Mouse (Mus musculus) thymus, adult 2 months (tissue): Measurements from ENCODE around the gene Aldh3b2.
"Not testable (repeated sequence)": the region's sequence is repeated elsewhere in the genome, so short reads cannot be mapped to it uniquely, and the experiment has no call there.

ENCODE experiments used
- CTCF ChIP-seq: fragments of 200-500 bp; IDR thresholded peaks from 2 replicates; pipeline ENCODE4 v1.5.1; 2012; ENCODE audit warnings: mild to moderate bottlenecking, control low read depth, low read length, moderate library complexity, borderline replicate concordance; ENCODE audit not compliant: control insufficient read depth, poor library complexity, insufficient read depth; ENCODE audit errors: extremely low read depth
- POLR2A ChIP-seq: fragments of 200-500 bp; IDR thresholded peaks from 2 replicates; pipeline ENCODE4 v1.6.1; 2012; ENCODE audit warnings: mild to moderate bottlenecking, low read length, control low read depth, moderate library complexity; ENCODE audit not compliant: control insufficient read depth, poor library complexity, insufficient read depth; ENCODE audit errors: extremely low read depth

DNA sequence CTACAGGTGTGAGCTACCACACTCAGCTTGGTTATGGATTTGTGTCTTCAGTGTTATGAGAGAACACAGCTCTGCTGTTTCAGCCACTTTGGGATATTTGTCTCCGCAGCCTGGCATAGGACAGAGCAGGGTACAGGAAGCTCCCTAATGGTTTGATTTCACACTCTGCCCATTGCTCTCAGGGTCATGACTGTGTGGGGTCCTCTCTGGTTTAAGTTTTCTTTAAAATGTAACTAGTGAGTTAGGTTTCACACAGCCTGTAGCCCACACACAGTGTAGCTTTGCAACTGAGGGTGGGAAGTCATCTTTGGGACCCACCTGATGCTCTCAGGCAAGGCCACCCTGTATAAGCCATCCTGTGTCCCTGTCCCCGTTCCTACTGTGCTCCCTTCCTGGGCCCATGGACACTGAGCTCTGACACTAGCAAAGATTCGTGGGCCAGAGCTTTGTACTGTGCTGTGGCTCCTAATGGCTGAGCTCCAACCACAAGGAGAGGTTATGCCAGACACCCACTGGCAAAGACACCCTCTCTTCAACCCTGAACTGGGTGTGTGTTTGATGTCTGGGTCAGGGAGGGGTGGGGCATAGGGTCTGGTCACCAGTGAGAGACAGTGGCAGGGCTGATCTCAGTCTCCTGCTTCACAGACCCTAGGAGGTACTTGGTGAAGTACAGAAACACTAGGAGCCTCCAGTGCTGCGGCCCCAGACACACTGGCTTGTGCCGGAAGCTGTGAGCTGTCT is 14.7 kb upstream of the Aldh3b2 start:
- TF ChIP-seq CTCF, POLR2A: not testable (repeated sequence)
